Comparison of ENCODE assay signal across 7 mouse cellular contexts in genomic region chr14:21050734-21051133, GRCm38 (mm10). TPM values are rescaled to one million over a fixed set of nuclear protein-coding genes. Genes with fewer than 3 reads are reported as not detected.
A peak's percentile ranks its signal among the peaks of the same experiment; 100 is the strongest.
DNase-seq lines count a peak whose midpoint lies in the region; ATAC-seq and TF ChIP-seq lines count a peak whose summit lies in the region.

No protein-coding gene starts in this region.

- TF ChIP-seq POLR2A in embryonic fibroblast, embryonic 13.5 days (IDR thresholded peaks at IDR 0.05; ENCODE audit: low read depth, low read length) = no peak

- H3K4me2 ChIP-seq in liver, embryonic 12.5 days = peak overlapping the region; percentile 89

- 58% methylated on average over 3 of the region's 3 CpGs for WGBS in liver, embryonic 12.5 days (ENCODE audit: insufficient replicate concordance)

- H3K27me3 ChIP-seq in liver, embryonic 12.5 days (replicated peaks) = no peaks in the 10 kb centered on the region

- no peak for ATAC-seq in liver, embryonic 12.5 days

- peaks cover 14% of the 10 kb centered on the region; the same call in 1 of the 2 replicates for H3K36me3 ChIP-seq in liver, embryonic 12.5 days

- 0 out of 2 replicates have a peak, but pooled peaks cover 2% of the 10 kb centered on the region for H3K4me1 ChIP-seq in embryonic fibroblast, embryonic 13.5 days (ENCODE audit: control insufficient read depth, insufficient read depth, low read length)
- peaks cover 35% of the 10 kb centered on the region for H3K4me1 ChIP-seq in liver, embryonic 12.5 days

- intact Hi-C loops in left cerebral cortex, postnatal 4 days (cut with DNase I) = loop anchor here (5.0 kb wide), 1 partner anchor 57 kb away; no protein-coding TSS in a partner anchor

- no peak overlapping the region for H3K27ac ChIP-seq in embryonic fibroblast, embryonic 13.5 days (ENCODE audit: insufficient read depth, low read length)
- H3K27ac ChIP-seq in liver, embryonic 12.5 days = no peak overlapping the region

- H3K9me3 ChIP-seq in liver, embryonic 12.5 days (replicated peaks) = peaks cover 6% of the 10 kb centered on the region; the same call in 1 of the 2 replicates

- no peak for TF ChIP-seq CTCF in embryonic fibroblast, embryonic 13.5 days (IDR thresholded peaks at IDR 0.05; ENCODE audit: borderline replicate concordance, insufficient read depth, low read length)

- peak; percentile 28 for DNase-seq in left cerebral cortex, postnatal 4 days
- DNase-seq in left cerebral cortex, adult 11 months (ENCODE audit: low spot score) = no peak
- peak; percentile 90 for DNase-seq in ZHBTc4 (ENCODE audit: low read depth, low spot score)
- peak; percentile 62 to 84 for DNase-seq in spleen, postnatal 4 days (ENCODE audit: low spot score in 2 of 2)
- DNase-seq in frontal cortex, postnatal 25 days (ENCODE audit: low spot score in 2 of 2) = no peak

- peak overlapping the region; percentile 99 for H3K4me3 ChIP-seq in embryonic fibroblast, embryonic 13.5 days (ENCODE audit: insufficient read depth, low read length)
- peak overlapping the region; percentile 93 for H3K4me3 ChIP-seq in liver, embryonic 12.5 days

- no peak overlapping the region for H3K9ac ChIP-seq in liver, embryonic 12.5 days

RNA-seq across cellular contexts. Expression of gene Ap3m1, which starts 1.6 kb away (rescaled TPM):
- total RNA-seq in left cerebral cortex, postnatal 4 days (2021) = 10 to 100 TPM; 89.5 to 93.0 TPM
- polyA plus RNA-seq in embryonic fibroblast, embryonic 13.5 days (2011; ENCODE audit: insufficient read length, low read depth, missing spikeins) = 99.0 and 102 TPM in 2 replicates
- 42.9 and 43.4 TPM in 2 replicates for polyA plus RNA-seq in liver, embryonic 12.5 days (2016; fragmentation: Nextera tagmentation; extraction: Ambion mirVana)

RNA-seq across cellular contexts. Expression of gene Adk, which starts 1.6 kb away (rescaled TPM):
- 10 to 100 TPM; 51.6 to 52.3 TPM for total RNA-seq in left cerebral cortex, postnatal 4 days (2021)
- polyA plus RNA-seq in embryonic fibroblast, embryonic 13.5 days (2011; ENCODE audit: insufficient read length, low read depth, missing spikeins) = 114 and 117 TPM in 2 replicates
- polyA plus RNA-seq in liver, embryonic 12.5 days (2016; fragmentation: Nextera tagmentation; extraction: Ambion mirVana) = 195 and 206 TPM in 2 replicates

Comparison
In these comparisons a context has a peak if more than half of its experiments do, and no peak if none do; other contexts are left out.
1. DNase-seq: peak in left cerebral cortex, postnatal 4 days (single experiment), ZHBTc4 (single experiment) and spleen, postnatal 4 days (2 of 2); none in left cerebral cortex, adult 11 months (single experiment) and frontal cortex, postnatal 25 days (0 of 2).